ENCODE assay signal across 8 mouse cellular contexts in genomic region chr19:5510031-5511026, GRCm38 (mm10). TPM values are rescaled to one million over a fixed set of nuclear protein-coding genes. Genes with fewer than 3 reads are reported as not detected.
DNase-seq lines count a peak whose midpoint lies in the region; ATAC-seq and TF ChIP-seq lines count a peak whose summit lies in the region.

Gene Snx32, minus strand, starts transcription at chr19:5510538.

- peak within 1 kb of the TSS; percentile 34; the same call in 1 of the 2 replicates for H3K27ac ChIP-seq in lung, postnatal 0 days (ENCODE audit: low read length)

- peak within 1 kb of the TSS; percentile 48 for H3K4me3 ChIP-seq in lung, postnatal 0 days (ENCODE audit: low read depth, low read length)

- TF ChIP-seq EP300 in lung, postnatal 0 days (IDR thresholded peaks at IDR 0.05), result no peak

- H3K27me3 ChIP-seq in lung, postnatal 0 days (replicated peaks; ENCODE audit: insufficient read depth, low read length), result no peaks in the 10 kb centered on the region

- peak; percentile 95 for ATAC-seq in hematopoietic stem cell, adult 5-6 weeks (replicated peaks in 1 of 2; ENCODE audit: insufficient read depth in 1 of 2, low FRiP score in 2 of 2, low TSS enrichment in 1 of 2, low read depth in 1 of 2, poor library complexity in 2 of 2, severe bottlenecking in 2 of 2)
- ATAC-seq in lung, postnatal 0 days, result peak; percentile 100

- H3K4me2 ChIP-seq in lung, postnatal 0 days (replicated peaks; ENCODE audit: low read depth, low read length), result peak within 1 kb of the TSS; percentile 80

- peak within 1 kb of the TSS; percentile 32; the same call in 1 of the 2 replicates for H3K9ac ChIP-seq in lung, postnatal 0 days (replicated peaks; ENCODE audit: low read depth)

- H3K36me3 ChIP-seq in lung, postnatal 0 days (ENCODE audit: insufficient read depth, low read length), result no peaks in the 10 kb centered on the region

- TF ChIP-seq CTCF in lung, postnatal 0 days (IDR thresholded peaks at IDR 0.05), result peak; percentile 52

- 4% methylated on average over 46 of the region's 47 CpGs for WGBS in lung, postnatal 0 days

- H3K9me3 ChIP-seq in lung, postnatal 0 days (ENCODE audit: low read length), result no peaks in the 10 kb centered on the region

- peak; percentile 100 for DNase-seq in MEL-GATA-1-ER (ENCODE audit: extremely low read depth, low read depth)
- peak; percentile 98 for DNase-seq in cerebellum, adult 8-10 months
- DNase-seq in forelimb bud, embryonic 11.5 days (ENCODE audit: low read depth, low spot score), result peak; percentile 97
- DNase-seq in layer of hippocampus, adult 9-11 months, result peak; percentile 100
- DNase-seq in lung, postnatal 0 days (ENCODE audit: low spot score), result peak; percentile 99
- peak; percentile 87 for DNase-seq in ovary, postnatal 14 days (ENCODE audit: low spot score)
- peak; percentile 97 for DNase-seq in thymus, postnatal 14 days

- 0 out of 2 replicates have a peak, but pooled peaks cover 10% of the 10 kb centered on the region for H3K4me1 ChIP-seq in lung, postnatal 0 days (ENCODE audit: insufficient read depth, low read depth, low read length)

RNA-seq across cellular contexts. Expression of gene Snx32, which starts in this region (rescaled TPM):
- total RNA-seq in hematopoietic stem cell, adult 5-6 weeks (2017), result 3.2 and 4.4 TPM in 2 replicates
- 3.6 and 3.7 TPM in 2 replicates for polyA plus RNA-seq in lung, postnatal 0 days (2015; fragmentation: Nextera tagmentation; extraction: Ambion mirVana)

Comparison
In these comparisons a context has a peak if more than half of its experiments do, and no peak if none do; other contexts are left out.
1. Peak in every context shown above with its lines: DNase-seq, ATAC-seq, H3K4me3 ChIP-seq and H3K27ac ChIP-seq.